Mouse (Mus musculus): ENCODE results near the gene Ecm2.

Gene Ecm2

DNA sequence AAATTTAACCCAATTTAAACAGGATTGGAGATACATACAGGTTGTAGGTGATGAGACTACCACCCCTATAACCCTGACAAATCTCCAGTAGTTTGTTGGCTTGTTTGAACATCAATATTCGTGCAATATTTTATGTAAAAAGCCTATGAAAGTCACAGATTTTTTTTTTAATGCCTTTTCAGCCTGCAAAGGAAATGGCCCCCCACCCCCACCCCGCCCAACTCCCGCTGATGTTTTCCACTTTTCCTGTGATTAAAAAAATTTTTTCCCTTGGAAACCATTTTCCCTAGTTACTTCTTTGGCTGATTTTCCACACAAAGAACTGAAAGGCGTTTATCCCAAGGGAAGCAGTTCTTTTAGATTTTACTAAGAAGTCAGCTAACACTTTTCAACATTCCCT, at the start of gene Ecm2:
Ecm2 (plus strand) TSS at position 301 of the 400 bp plus-strand sequence.
- DNase-seq (ENCODE audit: low read depth, low spot score), result no peak

DNA sequence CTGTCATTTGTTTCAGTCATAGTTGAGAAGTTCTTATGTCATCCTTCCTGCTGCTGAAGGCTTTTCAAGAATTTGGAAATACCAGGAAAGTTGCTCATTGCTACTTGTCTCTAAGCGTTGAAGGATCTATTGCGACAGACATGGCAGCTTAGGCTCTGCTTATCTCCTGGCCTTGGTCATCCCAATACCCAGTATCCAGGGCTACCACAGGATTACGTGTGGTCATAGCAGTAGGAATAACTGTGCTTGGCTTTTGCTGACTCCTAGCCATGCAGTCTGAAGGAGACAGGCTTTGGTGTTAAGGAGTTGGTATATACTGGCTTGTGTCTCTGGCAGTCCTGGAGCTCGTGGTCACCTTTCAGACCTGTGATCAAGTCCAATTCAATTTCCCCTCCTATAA, 44.3 kb upstream of the Ecm2 start:
- DNase-seq (ENCODE audit: low read depth, low spot score), result no peak

DNA sequence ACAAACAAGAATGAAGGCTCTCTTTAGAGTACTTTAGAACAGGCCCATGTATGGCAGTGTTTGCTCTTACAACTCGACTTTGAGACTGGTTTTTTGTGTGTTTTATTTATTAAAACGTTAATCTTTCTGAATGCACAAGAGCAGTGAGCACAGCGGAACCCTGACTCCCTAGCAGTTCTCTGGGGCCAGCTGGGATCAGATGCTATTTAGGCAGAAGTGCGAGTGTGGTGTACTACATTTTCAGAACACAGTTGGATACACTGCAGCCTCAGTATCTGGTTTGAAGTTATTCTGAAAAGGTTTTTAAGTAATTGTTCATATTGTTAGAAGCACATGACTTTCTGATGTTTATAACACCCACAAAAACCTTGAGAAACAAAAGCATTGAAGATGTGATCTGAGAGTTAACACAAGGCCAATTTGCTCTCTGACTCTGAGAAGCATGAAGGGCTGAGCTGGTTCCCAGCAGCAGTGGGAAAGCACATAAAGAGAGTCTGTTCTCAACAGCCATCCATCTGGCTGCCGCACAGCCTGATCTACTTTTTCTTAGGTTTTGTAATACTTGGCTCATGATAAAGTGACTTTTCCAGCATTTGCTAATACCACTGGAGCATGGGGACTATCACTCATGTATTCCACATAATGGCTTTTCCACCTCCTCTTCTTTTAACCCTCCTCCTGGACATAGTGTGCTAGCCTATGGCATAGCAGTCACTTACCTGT, 43.8 kb upstream of the Ecm2 start:
- no peak for DNase-seq (ENCODE audit: low read depth, low spot score)

DNA sequence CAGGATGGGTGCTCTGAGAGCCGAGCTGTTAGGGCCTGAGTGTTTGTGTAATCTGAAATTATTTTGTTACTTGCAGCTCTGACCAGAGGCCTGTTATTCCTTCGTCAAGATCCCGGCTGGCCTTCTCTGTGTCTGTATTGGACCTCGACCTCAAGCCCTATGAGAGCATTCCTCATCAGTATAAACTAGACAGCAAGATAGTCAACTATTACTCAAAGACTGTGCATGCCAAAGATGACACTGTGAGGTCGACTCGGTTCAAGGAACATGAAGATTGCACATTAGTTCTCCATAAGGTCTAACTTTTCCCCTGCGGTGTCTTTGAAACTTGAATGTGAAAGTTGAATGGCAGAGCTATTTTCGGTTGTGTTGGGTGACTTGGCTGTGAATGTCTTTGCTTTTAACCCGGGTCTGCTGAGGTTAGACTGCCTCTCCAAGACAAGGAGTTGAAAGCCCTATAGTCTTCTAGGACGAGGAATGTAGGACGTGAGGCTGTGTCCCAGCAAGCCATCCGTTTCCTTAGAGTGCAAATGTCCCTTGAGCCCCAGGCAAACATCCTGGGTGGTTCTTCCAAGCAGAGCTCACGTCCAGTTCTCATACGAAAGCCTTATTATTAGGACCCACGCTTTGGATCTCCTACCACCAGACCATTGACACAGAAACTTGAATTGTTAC, 43.0 kb upstream of the Ecm2 start:
- DNase-seq (ENCODE audit: low read depth, low spot score), result no peak

DNA sequence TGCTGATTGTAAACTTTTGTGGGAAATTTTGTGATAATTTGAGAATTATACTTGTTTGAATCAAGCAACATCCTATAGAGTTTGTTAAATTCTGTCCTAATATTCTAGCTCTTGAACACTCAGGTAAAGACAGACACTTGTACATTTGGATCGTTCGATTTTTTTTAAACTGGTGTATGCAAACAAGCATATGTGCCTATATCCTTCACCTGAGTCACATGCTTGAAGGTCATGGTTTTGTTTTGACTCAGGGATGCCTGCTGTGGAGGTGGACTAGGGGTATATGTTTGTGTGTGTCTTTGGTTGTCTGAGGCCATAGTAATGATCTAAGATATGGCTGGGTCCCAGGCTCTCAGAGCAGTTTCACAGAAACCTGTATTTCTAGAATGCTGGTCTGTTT, 41.7 kb upstream of the Ecm2 start:
- DNase-seq (ENCODE audit: low read depth, low spot score), result no peak

DNA sequence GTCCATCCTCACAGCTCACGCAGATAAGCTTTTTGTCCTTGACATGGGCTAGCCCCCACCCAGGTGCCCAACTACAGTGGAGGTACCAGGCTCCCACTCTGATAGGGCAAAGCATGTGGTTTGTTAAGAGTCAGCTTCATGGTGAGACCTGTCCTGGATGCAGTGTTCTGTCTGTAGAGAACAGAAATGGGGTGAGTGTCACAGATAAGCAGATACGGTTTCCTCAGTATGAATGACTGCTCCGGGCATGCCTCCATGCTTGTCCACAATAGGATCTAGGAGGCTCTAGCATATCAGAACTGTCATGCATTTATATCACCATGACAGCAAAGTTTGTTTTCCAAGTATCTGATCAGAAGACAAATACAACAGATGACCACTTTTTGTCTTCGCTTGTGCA, 38.7 kb upstream of the Ecm2 start:
- no peak for DNase-seq (ENCODE audit: low read depth, low spot score)

DNA sequence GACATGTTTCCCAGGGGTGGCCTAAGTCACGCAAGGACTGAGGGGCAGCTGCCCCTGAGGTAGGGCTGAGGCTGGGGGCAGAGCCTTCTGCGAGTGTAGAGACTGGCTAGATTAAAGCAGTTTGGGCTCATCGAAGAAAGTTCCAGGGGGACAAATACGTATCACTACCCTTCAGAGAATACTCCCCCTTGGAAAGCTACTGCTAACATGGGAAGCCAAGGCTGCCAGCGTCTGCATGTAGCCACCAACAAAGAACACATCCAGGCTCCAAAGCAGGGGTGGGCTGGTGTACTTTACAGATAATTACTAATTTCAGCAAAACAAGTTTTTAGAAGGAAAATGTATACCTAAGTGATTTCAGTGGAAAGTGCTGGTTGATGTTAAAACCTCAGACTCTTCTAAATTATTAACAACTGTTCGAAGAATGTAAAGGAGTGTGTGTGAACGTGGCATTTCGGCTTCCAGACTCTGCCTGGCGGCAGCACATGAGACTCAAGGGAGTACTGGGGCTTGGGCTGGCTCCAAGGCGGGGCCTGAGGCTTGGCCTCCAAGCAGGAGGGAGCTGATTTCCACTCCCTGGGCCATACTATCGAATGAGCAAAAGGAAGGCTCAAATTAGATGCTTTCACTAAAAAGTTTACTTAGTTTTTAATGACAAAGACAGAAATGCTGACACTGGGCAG, 38.1 kb upstream of the Ecm2 start:
- no peak for DNase-seq (ENCODE audit: low read depth, low spot score)

DNA sequence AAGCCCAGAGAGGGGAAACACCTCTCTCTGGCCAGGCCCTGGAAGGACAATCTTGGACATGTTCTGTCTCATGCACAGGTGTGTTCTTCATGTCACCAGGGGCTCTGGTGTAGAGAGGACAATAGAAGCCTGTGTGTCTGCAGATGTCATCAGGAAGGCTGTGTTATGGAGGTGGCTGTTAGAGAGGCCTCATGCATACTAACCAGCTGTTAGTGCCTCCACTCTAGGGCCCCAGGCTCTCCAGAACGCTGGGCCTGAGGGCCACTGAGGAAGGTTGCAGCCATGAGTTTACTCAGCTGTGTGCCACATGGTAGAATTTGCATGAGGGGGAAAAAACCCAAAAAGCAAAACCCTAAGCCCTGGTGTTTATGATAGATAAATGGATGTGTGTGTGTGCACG, 37.0 kb upstream of the Ecm2 start:
- no peak for DNase-seq (ENCODE audit: low read depth, low spot score)

DNA sequence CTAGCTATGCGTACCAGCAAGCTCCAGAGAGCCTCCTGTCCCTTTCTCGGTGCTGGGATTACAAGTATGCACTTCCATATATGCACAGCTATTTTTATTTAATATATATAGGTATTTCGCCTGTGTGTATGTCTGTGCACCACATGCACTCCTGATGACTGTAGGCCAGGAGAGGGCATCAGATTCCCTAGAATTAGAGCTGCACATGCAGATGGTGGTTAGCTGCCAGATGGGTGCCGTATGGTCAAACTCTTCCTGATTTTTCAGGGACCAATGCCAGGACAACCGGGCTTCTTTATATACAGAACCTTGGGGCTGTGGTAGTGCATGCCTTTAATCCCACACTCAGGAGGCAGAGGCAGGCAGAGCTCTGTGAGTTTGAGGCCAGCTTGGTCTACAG, 35.6 kb upstream of the Ecm2 start:
- DNase-seq (ENCODE audit: low read depth, low spot score), result no peak

DNA sequence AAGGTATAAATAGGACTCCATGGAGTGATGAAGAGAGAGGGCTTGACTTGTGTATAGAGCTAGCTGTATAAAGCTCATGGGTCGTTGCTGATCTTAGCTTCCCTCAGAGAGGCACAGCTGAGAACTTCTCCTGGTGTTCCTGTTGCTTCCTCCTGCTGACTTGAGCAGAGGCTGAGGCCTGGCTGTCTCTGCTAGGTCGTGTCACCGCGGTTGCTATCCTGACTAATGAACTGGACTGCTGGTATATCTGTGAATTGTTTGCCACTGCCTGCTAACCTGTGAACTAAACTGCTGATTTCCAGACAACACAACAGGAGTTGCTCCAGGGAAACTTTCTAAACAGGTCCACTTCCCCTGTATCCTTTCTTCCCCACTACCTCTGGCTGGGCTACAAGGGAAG, 34.3 kb upstream of the Ecm2 start:
- DNase-seq (ENCODE audit: low read depth, low spot score), result no peak

DNA sequence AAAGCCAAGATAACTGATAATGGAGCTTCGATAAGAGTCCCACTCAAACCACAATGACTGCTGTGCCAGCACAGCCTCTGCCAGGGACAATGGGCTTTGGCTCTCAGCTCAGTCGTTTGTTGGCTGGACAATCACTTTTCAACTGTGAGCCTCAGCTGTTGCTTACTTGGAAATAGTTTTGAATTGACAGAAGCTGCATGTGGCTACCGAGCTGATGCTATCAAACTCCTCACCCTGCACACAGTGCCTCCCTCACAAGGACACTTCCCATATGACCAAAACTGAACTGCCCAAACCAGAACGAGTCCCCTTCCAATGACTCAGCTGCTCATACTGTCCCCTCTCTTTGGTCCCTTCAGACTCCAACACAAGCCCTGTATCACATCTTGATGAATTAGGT, 33.8 kb upstream of the Ecm2 start:
- DNase-seq (ENCODE audit: low read depth, low spot score), result no peak

DNA sequence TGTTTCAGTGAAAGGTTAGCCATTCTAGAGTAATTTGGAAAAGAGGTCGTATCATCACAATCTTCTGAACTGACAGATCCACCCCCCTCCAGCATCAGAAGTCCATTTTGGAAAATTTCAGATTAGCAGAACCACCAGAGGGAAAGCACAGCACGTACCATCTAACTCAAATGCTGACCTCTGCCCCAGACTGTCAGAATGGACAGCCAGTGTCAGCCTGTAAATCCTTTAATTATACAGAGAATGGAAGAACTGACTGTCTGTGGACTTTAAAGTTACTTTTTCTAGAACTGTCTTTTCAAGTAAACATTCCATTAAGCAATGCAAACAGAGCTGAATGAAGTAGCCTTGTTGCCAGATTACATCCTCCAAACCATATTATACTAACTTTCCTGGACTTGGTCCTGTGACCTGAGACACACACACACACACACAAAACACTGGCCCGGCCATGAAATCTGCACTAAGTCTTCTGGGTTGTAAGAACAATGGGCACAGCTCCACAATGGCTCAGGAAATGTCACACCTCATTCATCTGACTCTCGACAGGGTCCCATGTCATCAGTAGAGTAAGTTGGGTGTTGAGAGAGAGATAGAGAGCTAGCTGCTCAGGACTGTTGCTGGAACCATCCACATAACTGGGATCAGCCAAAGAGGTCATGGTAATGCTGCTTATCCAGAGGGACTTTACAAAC, 32.5 kb upstream of the Ecm2 start:
- DNase-seq (ENCODE audit: low read depth, low spot score), result no peak

DNA sequence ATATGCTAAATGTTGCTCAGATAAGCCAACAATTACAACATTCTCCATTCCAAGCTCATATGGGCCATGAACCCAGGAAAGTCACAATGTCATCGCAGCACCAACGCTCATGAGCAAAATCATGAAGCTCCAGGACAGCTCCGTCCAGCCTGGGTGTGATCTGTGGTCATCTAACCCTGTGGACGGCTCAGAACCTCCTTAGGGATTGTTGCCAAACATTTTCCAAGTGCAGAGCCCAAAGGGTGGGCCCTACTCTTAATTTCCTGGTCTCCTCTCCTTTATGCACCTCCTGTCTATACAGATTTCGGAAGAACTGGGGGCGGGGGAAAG, 32.0 kb upstream of the Ecm2 start:
- no peak for DNase-seq (ENCODE audit: low read depth, low spot score)

DNA sequence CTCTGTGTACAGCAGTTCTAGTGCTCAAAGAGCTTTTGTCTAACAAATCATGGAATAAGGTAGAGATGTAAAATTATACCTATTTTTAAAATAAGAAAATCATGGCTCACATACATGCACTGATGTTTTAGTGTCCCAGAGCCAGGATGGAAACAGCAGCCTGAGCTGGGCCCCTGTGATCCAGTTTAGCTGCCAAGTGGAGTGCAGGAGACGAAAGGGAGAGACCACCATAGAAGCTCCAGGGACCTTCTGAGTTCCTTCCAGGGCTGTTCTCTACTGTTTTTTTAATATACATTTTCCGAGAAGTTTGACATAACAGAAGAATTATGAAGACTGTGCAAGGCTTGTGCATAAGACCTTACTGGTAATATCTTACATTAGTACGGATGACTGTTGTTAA, 26.7 kb upstream of the Ecm2 start:
- no peak for DNase-seq (ENCODE audit: low read depth, low spot score)

DNA sequence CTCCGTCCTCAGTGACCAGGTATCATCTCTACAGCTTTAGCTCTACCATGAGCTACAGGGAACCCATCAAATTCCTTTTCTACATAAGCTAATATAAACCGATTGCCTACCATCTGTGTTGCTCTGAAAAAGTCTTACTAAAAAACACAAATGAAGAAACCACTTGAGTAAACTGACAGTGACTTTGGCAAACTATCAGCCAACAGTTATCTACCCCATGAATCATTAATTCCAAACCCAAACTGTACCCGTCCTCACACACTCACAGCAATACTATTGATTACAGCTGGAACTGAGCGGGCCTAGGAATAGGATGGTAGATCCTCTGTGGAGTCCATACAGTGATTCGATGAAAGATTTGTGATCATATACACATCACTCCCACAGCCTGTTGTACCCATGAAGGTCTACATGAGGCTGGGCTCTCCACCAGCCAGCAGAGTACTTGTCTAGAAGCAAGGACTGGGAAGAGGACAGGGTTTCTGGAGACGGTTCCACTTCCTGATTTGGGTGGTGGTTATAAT, 25.7 kb upstream of the Ecm2 start:
- DNase-seq (ENCODE audit: low read depth, low spot score), result no peak

DNA sequence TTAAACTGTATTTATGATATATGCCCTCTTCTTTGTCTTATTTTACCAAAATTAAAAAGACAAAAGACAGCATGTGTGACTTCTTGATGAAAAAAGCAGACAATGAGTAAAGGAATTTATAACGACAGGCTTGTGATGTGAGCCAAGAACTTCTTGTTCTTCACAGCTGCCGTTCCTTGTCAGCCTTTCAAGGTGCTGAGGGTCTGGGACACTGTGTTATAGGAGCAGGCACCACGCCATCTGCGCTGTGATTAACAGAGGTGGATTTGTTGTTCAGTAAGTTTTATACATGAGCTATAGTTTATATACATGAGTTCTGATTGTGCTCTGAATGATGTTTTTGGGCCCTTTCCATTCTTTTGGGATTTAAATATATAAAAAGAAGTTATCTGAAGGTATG, 25.2 kb upstream of the Ecm2 start:
- no peak for DNase-seq (ENCODE audit: low read depth, low spot score)

DNA sequence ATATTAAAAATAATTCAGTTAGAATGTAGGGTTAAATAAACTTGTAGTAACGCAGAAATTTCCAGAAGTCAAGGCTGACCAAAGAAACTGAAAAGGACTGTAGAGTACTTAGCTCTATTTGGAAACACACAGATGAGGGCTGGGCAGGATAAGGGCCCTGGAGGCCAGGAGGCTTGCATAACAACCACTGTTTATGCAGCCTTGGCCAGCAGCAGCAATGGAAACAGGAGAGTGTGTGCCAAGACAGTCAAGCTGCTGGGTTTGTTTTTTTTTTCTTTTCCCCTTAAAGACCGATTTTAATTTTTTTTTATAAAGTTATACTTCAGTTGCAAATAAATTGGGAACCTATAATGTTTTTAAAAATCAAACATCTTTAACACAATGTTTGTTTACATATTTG, 24.6 kb upstream of the Ecm2 start:
- DNase-seq (ENCODE audit: low read depth, low spot score), result no peak

DNA sequence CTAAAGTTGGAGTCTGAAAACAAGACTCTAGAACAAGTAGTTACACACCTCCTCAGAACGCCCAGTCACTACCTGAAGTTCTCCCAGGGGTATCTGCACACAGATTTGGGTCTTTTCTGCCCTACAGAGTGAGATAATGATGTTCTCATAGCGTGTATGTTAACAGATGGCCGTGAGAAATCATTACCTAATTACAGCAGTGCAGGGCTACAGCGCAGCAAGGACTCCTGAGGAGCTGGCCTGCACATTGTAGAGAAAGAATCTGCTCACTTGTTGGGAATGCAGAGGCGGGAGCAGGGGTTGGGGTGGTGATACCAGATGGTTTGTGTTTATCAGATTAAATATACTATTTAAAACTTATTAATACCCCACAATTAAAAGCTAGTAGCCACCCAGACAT, 24.1 kb upstream of the Ecm2 start:
- DNase-seq (ENCODE audit: low read depth, low spot score), result no peak

DNA sequence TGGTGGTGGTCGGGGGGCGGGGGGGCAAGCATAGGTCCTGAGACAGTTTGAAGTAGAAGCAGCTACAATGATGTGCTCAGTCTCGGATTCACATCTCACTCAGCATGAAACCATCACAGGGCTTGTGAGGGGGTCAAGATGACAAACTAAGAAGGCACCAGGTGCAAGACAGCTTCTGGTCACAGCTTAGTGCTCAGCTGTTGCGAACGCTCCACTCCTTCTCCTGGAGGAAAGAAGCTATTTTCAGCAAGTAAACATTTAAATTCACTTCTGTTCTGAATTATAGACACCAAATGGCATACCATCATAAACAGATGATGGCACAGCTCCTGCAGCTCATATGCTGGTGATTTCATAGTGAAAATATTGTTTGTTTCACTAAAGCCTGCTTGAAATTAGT, 19.2 kb upstream of the Ecm2 start:
- no peak for DNase-seq (ENCODE audit: low read depth, low spot score)

DNA sequence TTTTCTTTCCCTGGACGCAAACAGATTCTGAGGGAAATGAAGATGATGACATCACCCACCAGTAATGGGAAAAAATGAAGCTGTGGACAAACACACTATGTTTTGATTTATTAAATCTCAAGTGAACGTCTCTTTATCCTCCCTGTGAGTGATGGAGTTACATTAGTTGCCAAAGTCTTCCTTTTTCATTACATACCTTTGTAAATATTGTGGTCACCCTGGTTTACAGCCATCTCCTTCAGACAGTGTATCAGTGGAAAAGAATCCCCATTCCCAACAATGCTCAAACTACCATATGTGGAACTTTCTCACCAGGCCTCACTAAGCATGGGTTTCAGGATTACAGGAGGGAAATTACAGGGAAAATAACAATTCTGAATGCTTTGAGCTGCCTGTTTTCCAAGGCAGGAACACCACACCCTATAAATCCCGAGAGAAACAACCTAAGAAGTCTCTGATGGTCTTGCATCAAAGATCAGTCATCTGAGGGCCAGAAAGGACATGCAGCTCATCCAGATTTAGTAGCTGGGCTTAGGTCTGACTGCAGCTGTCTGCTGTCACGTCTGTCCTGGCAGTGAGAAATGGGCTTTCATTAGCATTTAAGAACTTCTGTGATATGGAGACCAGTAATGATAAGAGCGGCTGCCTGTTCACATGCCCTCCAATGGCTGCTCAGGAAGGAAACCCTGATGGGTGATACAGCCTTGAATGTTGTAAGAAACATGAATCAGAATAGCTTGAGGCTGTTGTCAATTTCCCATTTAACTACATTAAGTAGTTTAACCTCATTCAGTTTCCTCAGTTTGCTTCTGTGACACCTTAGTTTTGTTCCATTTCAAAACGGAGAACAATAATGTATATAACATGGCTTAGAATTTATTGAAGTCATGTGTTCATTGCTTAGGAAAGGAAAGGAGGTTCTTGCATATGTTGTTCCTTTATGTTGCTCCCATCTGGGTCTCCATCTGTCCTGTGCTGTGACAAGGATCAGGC, 11.9 kb upstream of the Ecm2 start, which contains the start of gene Tes3-ps:
Tes3-ps (plus strand) TSS at position 943 of the 993 bp plus-strand sequence.
- DNase-seq (ENCODE audit: low read depth, low spot score), result no peak

DNA sequence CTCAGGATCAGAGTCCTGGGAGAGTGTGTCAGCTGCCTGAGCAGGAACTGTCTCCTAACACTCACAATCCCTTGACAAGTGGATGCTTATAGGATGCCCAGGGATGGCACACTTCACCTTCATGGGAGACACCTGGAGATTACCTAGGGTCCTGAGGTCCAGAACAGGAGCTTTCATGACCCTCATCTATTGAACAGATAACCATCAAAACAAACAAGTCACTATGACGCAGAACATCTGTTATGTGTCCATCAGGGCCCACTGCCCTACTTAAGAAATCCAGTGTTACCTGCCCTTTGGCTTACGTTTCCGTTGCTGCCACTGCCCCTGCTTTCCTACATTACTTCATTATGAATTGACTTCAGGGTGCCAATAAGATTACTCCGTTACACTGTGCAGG, 1.2 kb downstream of the Ecm2 start:
- DNase-seq (ENCODE audit: low read depth, low spot score), result no peak

All from retina, postnatal 7 days (tissue).